Mouse (Mus musculus): ENCODE measurements at regions not wholly inside any gene's neighbourhood (a gene's known extent, or its start where the extent isn't known, plus 50 kb on each side); places are given as distances from the start of the nearest gene placed in this dataset.

GRCm38 (mm10) chr3:21218936-21219335, 852.0 kb upstream of the Agtr1b start:
- ChIA-PET CTCF (no interaction called here), POLR2A (no interaction called here)

- ChIA-PET CTCF (no interaction called here), POLR2A (interaction anchor here in 1 of 4 experiments (0.6 kb wide), 1 partner anchor 183 kb away, joined by 4 read pairs; no protein-coding TSS in a partner anchor)
Observed at GRCm38 (mm10) chr3:21241184-21241583, 835.3 kb upstream of the Tbl1xr1 start.

GRCm38 (mm10) chr3:21256129-21256760, 820.2 kb upstream of the Tbl1xr1 start:
- POLR2A ChIA-PET, result no interaction called here
- CTCF ChIA-PET, result interaction anchor here in 1 of 4 experiments (0.6 kb wide), 1 partner anchor 10 kb away, joined by 4 read pairs; no protein-coding TSS in a partner anchor

GRCm38 (mm10) chr3:21263317-21263716, 813.1 kb upstream of the Tbl1xr1 start:
- ChIA-PET CTCF (no interaction called here), POLR2A (no interaction called here)

- POLR2A ChIA-PET, result no interaction called here
- CTCF ChIA-PET, result no interaction called here
Observed at GRCm38 (mm10) chr3:21265491-21265890, 811.0 kb upstream of the Tbl1xr1 start.

GRCm38 (mm10) chr3:21268429-21269129, 807.9 kb upstream of the Tbl1xr1 start:
- CTCF ChIA-PET, result interaction anchor here in 1 of 4 experiments (0.6 kb wide), 1 partner anchor 165 kb away, joined by 4 read pairs; no protein-coding TSS in a partner anchor
- POLR2A ChIA-PET, result no interaction called here

GRCm38 (mm10) chr3:21269130-21269440, 807.4 kb upstream of the Tbl1xr1 start:
- CTCF ChIA-PET, result interaction anchor here in 1 of 4 experiments (0.6 kb wide), 1 partner anchor 165 kb away, joined by 4 read pairs; no protein-coding TSS in a partner anchor

GRCm38 (mm10) chr3:21270788-21271187, 805.7 kb upstream of the Tbl1xr1 start:
- ChIA-PET POLR2A (no interaction called here), CTCF (no interaction called here)

More at GRCm38 (mm10) chr3:21269130-21269440, 807.4 kb upstream of the Tbl1xr1 start:
- POLR2A ChIA-PET, result no interaction called here

GRCm38 (mm10) chr3:21272219-21272618, 804.2 kb upstream of the Tbl1xr1 start:
- ChIA-PET CTCF (no interaction called here), POLR2A (interaction anchor here in 3 of 4 experiments (0.6 to 1.2 kb wide), 6 partner anchors 17 to 882 kb away, joined by 3 to 10 read pairs (median 3); no protein-coding TSS in a partner anchor)

- ChIA-PET CTCF (no interaction called here), POLR2A (no interaction called here)
Observed at GRCm38 (mm10) chr3:21292774-21293173, 783.7 kb upstream of the Tbl1xr1 start.

GRCm38 (mm10) chr3:21293308-21293707, 783.1 kb upstream of the Tbl1xr1 start:
- ChIA-PET POLR2A (no interaction called here), CTCF (no interaction called here)

GRCm38 (mm10) chr3:21294776-21295175, 781.7 kb upstream of the Tbl1xr1 start:
- CTCF ChIA-PET, result no interaction called here

GRCm38 (mm10) chr3:21296581-21297110, 779.8 kb upstream of the Tbl1xr1 start:
- ChIA-PET POLR2A (no interaction called here), CTCF (no interaction called here)

More at GRCm38 (mm10) chr3:21294776-21295175, 781.7 kb upstream of the Tbl1xr1 start:
- POLR2A ChIA-PET, result no interaction called here

GRCm38 (mm10) chr3:21325329-21325896, 751.0 kb upstream of the Tbl1xr1 start:
- CTCF ChIA-PET, result no interaction called here
- POLR2A ChIA-PET, result no interaction called here

- ChIA-PET CTCF (no interaction called here), POLR2A (no interaction called here)
Observed at GRCm38 (mm10) chr3:21341916-21342315, 734.5 kb upstream of the Tbl1xr1 start.

GRCm38 (mm10) chr3:21343095-21343494, 733.4 kb upstream of the Tbl1xr1 start:
- ChIA-PET POLR2A (no interaction called here), CTCF (no interaction called here)

GRCm38 (mm10) chr3:21349421-21349820, 727.0 kb upstream of the Tbl1xr1 start:
- POLR2A ChIA-PET, result no interaction called here
- CTCF ChIA-PET, result no interaction called here

GRCm38 (mm10) chr3:21356150-21356549, 720.3 kb upstream of the Tbl1xr1 start:
- ChIA-PET POLR2A (no interaction called here), CTCF (no interaction called here)

- ChIA-PET POLR2A (no interaction called here), CTCF (no interaction called here)
Observed at GRCm38 (mm10) chr3:21356831-21357712, 719.4 kb upstream of the Tbl1xr1 start.

GRCm38 (mm10) chr3:21358068-21358467, 718.4 kb upstream of the Tbl1xr1 start:
- ChIA-PET POLR2A (no interaction called here), CTCF (no interaction called here)
